Mouse (Mus musculus) ES-E14 (cell line): ENCODE measurements at regions not wholly inside any gene's neighbourhood (a gene's known extent, or its start where the extent isn't known, plus 50 kb on each side); places are given as distances from the start of the nearest gene placed in this dataset.

Experiments used
- HCFC1 ChIP-seq: IDR thresholded peaks from 2 replicates; pipeline ENCODE4 v1.6.1; 2012; ENCODE audit warnings: low read length, inconsistent platforms, borderline replicate concordance; ENCODE audit not compliant: insufficient read depth
- ZNF384 ChIP-seq: IDR thresholded peaks from 2 replicates; pipeline ENCODE4 v1.6.1; 2012; ENCODE audit warnings: low read depth, low read length, inconsistent platforms

DNA sequence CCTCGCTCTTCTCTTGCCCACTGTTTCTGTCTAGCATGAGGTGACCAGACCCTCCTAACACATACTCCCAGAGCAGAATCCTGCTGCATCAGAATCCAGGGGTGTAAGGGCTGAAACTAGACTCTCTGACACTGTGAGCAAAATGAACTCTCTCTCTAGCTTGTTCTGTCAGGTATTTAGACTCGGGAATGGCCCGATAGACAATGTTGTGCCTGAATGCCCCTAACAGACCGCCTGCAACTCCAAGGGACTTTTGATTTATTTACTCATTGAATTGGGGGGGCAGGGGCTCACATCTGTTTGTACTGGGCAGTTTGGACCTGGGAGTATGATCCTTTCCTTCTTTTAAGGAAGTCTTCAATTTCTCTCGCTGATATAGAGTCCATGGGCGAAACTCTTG, 469.3 kb upstream of the Trpc7 start:
- TF ChIP-seq ZNF384 (no peak), HCFC1 (no peak)
